Mouse (Mus musculus): Measurements from ENCODE around the gene Tmem106c. TPM values are rescaled to one million over a fixed set of nuclear protein-coding genes. Genes with fewer than 3 reads are reported as not detected.
A peak's percentile ranks its signal among the peaks of the same experiment; 100 is the strongest.

Tmem106c gene
- polyA plus RNA-seq, 1 experiment from 2014 or later: 37.7 TPM

GRCm38 (mm10) chr15:97990124-97990523 is 26.1 kb downstream of the Tmem106c start:
- Histone ChIP-seq H3K36me3 (ENCODE audit: control insufficient read depth, insufficient read depth) (no peaks in the 10 kb centered on the region), H3K4me1 (ENCODE audit: control insufficient read depth, insufficient read depth, low read length) (peaks cover 7% of the 10 kb centered on the region), H3K9me3 (replicated peaks; ENCODE audit: control insufficient read depth, low read length) (no peaks in the 10 kb centered on the region), H3K27me3 (ENCODE audit: control insufficient read depth, insufficient read depth, low read length) (no peaks in the 10 kb centered on the region), H3K9ac (ENCODE audit: low read length) (no peak overlapping the region), H3K4me2 (ENCODE audit: low read depth, low read length) (no peak overlapping the region), H3K4me3 (ENCODE audit: low read length) (no peak overlapping the region), H3K27ac (ENCODE audit: low read length) (no peak overlapping the region)
- 15% methylated on average over 6 of the region's 6 CpGs for WGBS
- ATAC-seq (replicated peaks; ENCODE audit: extremely low read depth, insufficient read depth, low FRiP score): no peak

DNA sequence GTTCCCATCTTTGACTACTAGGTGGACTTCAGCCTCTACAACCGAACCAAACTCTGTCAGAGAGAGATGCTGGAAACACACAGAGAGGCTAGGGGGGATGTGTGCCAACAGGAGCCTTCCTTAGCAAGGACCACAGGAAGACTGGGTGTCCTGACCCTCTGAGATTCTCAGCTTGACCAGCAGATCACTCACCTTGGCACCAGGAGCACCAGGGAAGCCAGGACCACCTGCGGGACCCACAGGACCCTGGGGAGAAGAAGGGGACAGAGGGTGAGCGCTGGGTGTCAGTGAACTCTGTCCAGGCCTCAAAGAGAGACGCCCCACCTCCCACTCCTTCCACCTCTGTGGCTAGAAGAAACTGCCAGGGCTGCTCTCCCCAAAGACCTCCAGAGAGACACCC is 26.7 kb downstream of the Tmem106c start:
- Histone ChIP-seq H3K4me2 (ENCODE audit: low read depth, low read length) (no peak overlapping the region), H3K4me1 (ENCODE audit: control insufficient read depth, insufficient read depth, low read length) (peaks cover 7% of the 10 kb centered on the region), H3K36me3 (ENCODE audit: control insufficient read depth, insufficient read depth) (no peaks in the 10 kb centered on the region), H3K27ac (ENCODE audit: low read length) (no peak overlapping the region), H3K4me3 (ENCODE audit: low read length) (no peak overlapping the region), H3K27me3 (ENCODE audit: control insufficient read depth, insufficient read depth, low read length) (no peaks in the 10 kb centered on the region), H3K9ac (ENCODE audit: low read length) (no peak overlapping the region), H3K9me3 (replicated peaks; ENCODE audit: control insufficient read depth, low read length) (no peaks in the 10 kb centered on the region)
- ATAC-seq (replicated peaks; ENCODE audit: extremely low read depth, insufficient read depth, low FRiP score): no peak
- WGBS: 49% methylated on average over 4 of the region's 4 CpGs

GRCm38 (mm10) chr15:97991285-97991895 is 27.4 kb downstream of the Tmem106c start:
- H3K4me1 ChIP-seq (ENCODE audit: control insufficient read depth, insufficient read depth, low read length): peaks cover 7% of the 10 kb centered on the region
- 48% methylated on average over 12 of the region's 12 CpGs for WGBS

GRCm38 (mm10) chr15:97992027-97992711 is 28.2 kb downstream of the Tmem106c start:
- H3K4me2 ChIP-seq (ENCODE audit: low read depth, low read length): peak overlapping the region; percentile 51; the same call in 1 of the 2 replicates
- no peaks in the 10 kb centered on the region for H3K27me3 ChIP-seq (ENCODE audit: control insufficient read depth, insufficient read depth, low read length)
- H3K27ac ChIP-seq (ENCODE audit: low read length): peak overlapping the region; percentile 37
- 63% methylated on average over 13 of the region's 13 CpGs for WGBS
- ATAC-seq (replicated peaks; ENCODE audit: extremely low read depth, insufficient read depth, low FRiP score): peak; percentile 50; the same call in 1 of the 2 replicates
- no peak overlapping the region for H3K4me3 ChIP-seq (ENCODE audit: low read length)
- no peaks in the 10 kb centered on the region for H3K9me3 ChIP-seq (replicated peaks; ENCODE audit: control insufficient read depth, low read length)
- H3K4me1 ChIP-seq (ENCODE audit: control insufficient read depth, insufficient read depth, low read length): peaks cover 7% of the 10 kb centered on the region
- H3K9ac ChIP-seq (ENCODE audit: low read length): peak overlapping the region; percentile 62; the same call in 1 of the 2 replicates
- H3K36me3 ChIP-seq (ENCODE audit: control insufficient read depth, insufficient read depth): no peaks in the 10 kb centered on the region

More at GRCm38 (mm10) chr15:97991285-97991895, 27.4 kb downstream of the Tmem106c start:
- Histone ChIP-seq H3K27me3 (ENCODE audit: control insufficient read depth, insufficient read depth, low read length) (no peaks in the 10 kb centered on the region), H3K4me3 (ENCODE audit: low read length) (no peak overlapping the region), H3K36me3 (ENCODE audit: control insufficient read depth, insufficient read depth) (no peaks in the 10 kb centered on the region), H3K9ac (ENCODE audit: low read length) (no peak overlapping the region), H3K4me2 (ENCODE audit: low read depth, low read length) (no peak overlapping the region), H3K9me3 (replicated peaks; ENCODE audit: control insufficient read depth, low read length) (no peaks in the 10 kb centered on the region), H3K27ac (ENCODE audit: low read length) (no peak overlapping the region)
- no peak for ATAC-seq (replicated peaks; ENCODE audit: extremely low read depth, insufficient read depth, low FRiP score)

DNA sequence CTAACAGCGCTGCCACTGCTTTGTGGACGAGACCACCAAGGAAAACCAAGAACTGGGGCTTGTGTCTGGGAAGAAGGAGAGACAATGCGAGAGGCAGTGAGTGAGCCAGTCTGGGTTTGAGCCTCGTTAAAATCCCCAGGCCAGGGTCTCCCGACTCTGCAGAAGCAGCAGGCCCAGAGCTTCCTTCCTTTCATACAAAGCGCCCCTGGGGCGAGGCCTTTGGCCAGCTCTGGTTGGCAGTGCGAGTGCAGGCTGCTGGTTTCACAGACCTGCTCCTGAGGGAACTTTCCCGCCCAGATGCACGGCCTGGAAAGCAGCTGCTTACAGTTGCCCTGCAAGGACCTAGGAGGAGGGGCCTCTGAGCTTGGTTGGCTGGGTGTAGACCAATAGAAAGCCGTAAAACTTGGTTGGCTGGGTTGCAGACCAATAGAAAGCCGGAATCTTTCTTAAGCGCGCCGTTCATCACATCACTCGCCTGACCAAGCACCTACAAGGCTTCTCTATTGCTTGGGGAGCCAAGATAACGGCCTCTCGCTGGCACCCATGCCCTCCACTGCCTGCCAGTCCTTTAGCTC is 28.8 kb downstream of the Tmem106c start:
- peak; percentile 98 for ATAC-seq (replicated peaks; ENCODE audit: extremely low read depth, insufficient read depth, low FRiP score)
- H3K36me3 ChIP-seq (ENCODE audit: control insufficient read depth, insufficient read depth): no peaks in the 10 kb centered on the region
- peak overlapping the region; percentile 62 for H3K9ac ChIP-seq (ENCODE audit: low read length)
- WGBS: 12% methylated on average over 18 of the region's 18 CpGs
- peak overlapping the region; percentile 37 for H3K27ac ChIP-seq (ENCODE audit: low read length)
- H3K4me1 ChIP-seq (ENCODE audit: control insufficient read depth, insufficient read depth, low read length): peaks cover 7% of the 10 kb centered on the region
- no peaks in the 10 kb centered on the region; the same call in 1 of the 2 replicates for H3K27me3 ChIP-seq (ENCODE audit: control insufficient read depth, insufficient read depth, low read length)
- no peaks in the 10 kb centered on the region for H3K9me3 ChIP-seq (replicated peaks; ENCODE audit: control insufficient read depth, low read length)
- peak overlapping the region; percentile 57 for H3K4me2 ChIP-seq (ENCODE audit: low read depth, low read length)
- peak overlapping the region; percentile 23 for H3K4me3 ChIP-seq (ENCODE audit: low read length)

- no peaks in the 10 kb centered on the region for H3K36me3 ChIP-seq (ENCODE audit: control insufficient read depth, insufficient read depth)
- H3K9ac ChIP-seq (ENCODE audit: low read length): no peak overlapping the region
- H3K4me1 ChIP-seq (ENCODE audit: control insufficient read depth, insufficient read depth, low read length): peaks cover 7% of the 10 kb centered on the region
- no peaks in the 10 kb centered on the region for H3K9me3 ChIP-seq (replicated peaks; ENCODE audit: control insufficient read depth, low read length)
- no peak overlapping the region for H3K4me3 ChIP-seq (ENCODE audit: low read length)
- no peak overlapping the region for H3K27ac ChIP-seq (ENCODE audit: low read length)
- ATAC-seq (replicated peaks; ENCODE audit: extremely low read depth, insufficient read depth, low FRiP score): no peak
- 63% methylated on average over 13 of the region's 13 CpGs for WGBS
- H3K27me3 ChIP-seq (ENCODE audit: control insufficient read depth, insufficient read depth, low read length): peaks cover 30% of the 10 kb centered on the region
- H3K4me2 ChIP-seq (ENCODE audit: low read depth, low read length): no peak overlapping the region
Measured at GRCm38 (mm10) chr15:97996716-97997256, 32.8 kb downstream of the Tmem106c start.

DNA sequence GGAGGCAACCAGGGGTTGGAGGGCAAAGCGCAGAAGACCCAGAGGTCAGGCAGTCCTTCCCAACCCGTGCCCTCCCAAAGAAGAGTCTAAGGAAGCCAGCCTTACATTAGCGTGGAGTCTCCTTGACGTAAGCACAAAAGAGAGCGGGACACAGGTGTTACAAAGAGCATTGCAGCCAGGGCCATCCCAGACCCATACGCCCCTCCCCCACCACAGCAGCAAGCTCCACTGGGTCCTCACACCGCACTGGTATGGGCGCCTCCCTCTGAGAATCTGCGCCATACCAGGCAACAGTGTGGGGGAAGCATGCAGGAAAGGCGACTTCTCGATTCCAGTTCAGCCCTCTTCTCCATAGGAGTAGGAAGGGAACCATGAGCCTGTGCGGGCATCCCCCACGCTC is 35.5 kb downstream of the Tmem106c start:
- ATAC-seq (replicated peaks; ENCODE audit: extremely low read depth, insufficient read depth, low FRiP score): no peak
- Histone ChIP-seq H3K27me3 (ENCODE audit: control insufficient read depth, insufficient read depth, low read length) (peaks cover 43% of the 10 kb centered on the region), H3K27ac (ENCODE audit: low read length) (no peak overlapping the region), H3K36me3 (ENCODE audit: control insufficient read depth, insufficient read depth) (no peaks in the 10 kb centered on the region), H3K4me3 (ENCODE audit: low read length) (no peak overlapping the region), H3K4me2 (ENCODE audit: low read depth, low read length) (no peak overlapping the region), H3K9me3 (replicated peaks; ENCODE audit: control insufficient read depth, low read length) (no peaks in the 10 kb centered on the region), H3K9ac (ENCODE audit: low read length) (no peak overlapping the region), H3K4me1 (ENCODE audit: control insufficient read depth, insufficient read depth, low read length) (peaks cover 29% of the 10 kb centered on the region)
- 40% methylated on average over 13 of the region's 13 CpGs for WGBS

GRCm38 (mm10) chr15:97999991-98000390 is 36.0 kb downstream of the Tmem106c start:
- Histone ChIP-seq H3K4me1 (ENCODE audit: control insufficient read depth, insufficient read depth, low read length) (peaks cover 33% of the 10 kb centered on the region), H3K27me3 (ENCODE audit: control insufficient read depth, insufficient read depth, low read length) (peaks cover 48% of the 10 kb centered on the region), H3K4me2 (ENCODE audit: low read depth, low read length) (no peak overlapping the region), H3K36me3 (ENCODE audit: control insufficient read depth, insufficient read depth) (no peaks in the 10 kb centered on the region), H3K9me3 (replicated peaks; ENCODE audit: control insufficient read depth, low read length) (no peaks in the 10 kb centered on the region), H3K4me3 (ENCODE audit: low read length) (no peak overlapping the region), H3K27ac (ENCODE audit: low read length) (no peak overlapping the region), H3K9ac (ENCODE audit: low read length) (no peak overlapping the region)
- 31% methylated on average over 7 of the region's 7 CpGs for WGBS
- no peak for ATAC-seq (replicated peaks; ENCODE audit: extremely low read depth, insufficient read depth, low FRiP score)
